8 mouse cellular contexts compared by ENCODE assay signal in genomic region chr11:115367395-115367944, GRCm38 (mm10). TPM values are rescaled to one million over a fixed set of nuclear protein-coding genes. Genes with fewer than 3 reads are reported as not detected.
DNase-seq lines count a peak whose midpoint lies in the region; ATAC-seq lines count a peak whose summit lies in the region.

Gene Hid1 (minus strand): TSS chr11:115367756.

- peak within 1 kb of the TSS; percentile 83 for H3K9ac ChIP-seq in hindbrain, embryonic 12.5 days

- H3K27ac ChIP-seq in hindbrain, embryonic 12.5 days: peak within 1 kb of the TSS; percentile 80

- no peaks in the 10 kb centered on the region; the same call in 1 of the 2 replicates for H3K36me3 ChIP-seq in hindbrain, embryonic 12.5 days

- peak within 1 kb of the TSS; percentile 60 for H3K4me3 ChIP-seq in hindbrain, embryonic 12.5 days

- peaks cover 50% of the 10 kb centered on the region for H3K27me3 ChIP-seq in hindbrain, embryonic 12.5 days

- H3K9me3 ChIP-seq in hindbrain, embryonic 12.5 days (replicated peaks): no peaks in the 10 kb centered on the region

- ATAC-seq in hindbrain, embryonic 12.5 days (ENCODE audit: low FRiP score): peak; percentile 82

- H3K4me2 ChIP-seq in hindbrain, embryonic 12.5 days (replicated peaks): peak within 1 kb of the TSS; percentile 86

- WGBS in hindbrain, embryonic 12.5 days: under 1% methylated on average over 35 of the region's 39 CpGs

- peak; percentile 82 for DNase-seq in R1 (ENCODE audit: low read depth, low spot score)
- peak; percentile 93 for DNase-seq in cerebellum, adult 9-11 months
- DNase-seq in frontal cortex, postnatal 10 days (ENCODE audit: low spot score in 2 of 2): peak; percentile 72 to 82
- DNase-seq in layer of hippocampus, postnatal 25 days (ENCODE audit: extremely low spot score in 1 of 2, low spot score in 1 of 2): peak; percentile 78
- peak; percentile 83 for DNase-seq in lung, postnatal 10 days
- DNase-seq in retina, embryonic 14.5 days (ENCODE audit: low spot score): peak; percentile 84
- DNase-seq in thymus, postnatal 36 days: peak; percentile 92 to 93

- peaks cover 15% of the 10 kb centered on the region for H3K4me1 ChIP-seq in hindbrain, embryonic 12.5 days

RNA-seq across cellular contexts. Expression of gene Hid1, which starts in this region (rescaled TPM):
- 26.5 and 28.0 TPM in 2 replicates for polyA plus RNA-seq in hindbrain, embryonic 12.5 days (2016; fragmentation: Nextera tagmentation; extraction: Ambion mirVana)
- total RNA-seq in layer of hippocampus, postnatal 25 days (2021): 100 to 1,000 TPM in 1 of 2 experiments, 10 to 100 TPM in 1; 98.8 to 107 TPM

Comparison
In these comparisons a context has a peak if more than half of its experiments do, and no peak if none do; other contexts are left out.
1. Peak in every context shown above with its lines: DNase-seq, ATAC-seq, H3K4me3 ChIP-seq and H3K27ac ChIP-seq.